ENCODE assay signal across 7 mouse cellular contexts in genomic region chr8:80814087-80814791, GRCm38 (mm10).
DNase-seq lines count a peak whose midpoint lies in the region; ATAC-seq and TF ChIP-seq lines count a peak whose summit lies in the region.

No protein-coding gene starts in this region.

- H3K27me3 ChIP-seq in midbrain, embryonic 11.5 days (ENCODE audit: control insufficient read depth, insufficient read depth, low read length) = no peaks in the 10 kb centered on the region
- H3K27me3 ChIP-seq in midbrain, embryonic 10.5 days (ENCODE audit: low read depth, poor library complexity, severe bottlenecking) = no peaks in the 10 kb centered on the region
- H3K27me3 ChIP-seq in heart, adult 2 months (ENCODE audit: control insufficient read depth, insufficient read depth, low read length) = no peaks in the 10 kb centered on the region
- H3K27me3 ChIP-seq in limb, embryonic 14.5 days (ENCODE audit: control insufficient read depth, insufficient read depth, low read length) = no peaks in the 10 kb centered on the region
- no peaks in the 10 kb centered on the region for H3K27me3 ChIP-seq in stomach, postnatal 0 days (ENCODE audit: control insufficient read depth, insufficient read depth, low read length)

- ATAC-seq in midbrain, embryonic 11.5 days (ENCODE audit: low FRiP score) = peak; percentile 75; the same call in 1 of the 2 replicates
- ATAC-seq in limb, embryonic 14.5 days (ENCODE audit: low FRiP score, low read depth) = peak; percentile 83
- 0 out of 2 replicates have a peak, but pooled peaks have one; percentile 26 for ATAC-seq in stomach, postnatal 0 days (ENCODE audit: low FRiP score, low TSS enrichment)

- no peak for DNase-seq in midbrain, embryonic 11.5 days (ENCODE audit: low spot score, missing footprints)
- no peak for DNase-seq in midbrain, embryonic 10.5 days (ENCODE audit: low spot score)
- peak; percentile 51 to 75 for DNase-seq in heart, adult 2 months
- DNase-seq in limb, embryonic 14.5 days (ENCODE audit: low spot score) = peak; percentile 22
- DNase-seq in stomach, postnatal 0 days (ENCODE audit: low spot score) = no peak
- DNase-seq in spleen, postnatal 36 days (ENCODE audit: low spot score in 2 of 2) = no peak
- no peak for DNase-seq in layer of hippocampus, adult 11-12 months (ENCODE audit: low spot score)

- no peak overlapping the region for H3K4me2 ChIP-seq in midbrain, embryonic 11.5 days
- H3K4me2 ChIP-seq in limb, embryonic 14.5 days (replicated peaks; ENCODE audit: low read depth, low read length, severe bottlenecking) = no peak overlapping the region
- H3K4me2 ChIP-seq in stomach, postnatal 0 days (replicated peaks; ENCODE audit: low read depth) = no peak overlapping the region

- no peak overlapping the region for H3K4me3 ChIP-seq in midbrain, embryonic 11.5 days (ENCODE audit: low read depth, low read length)
- H3K4me3 ChIP-seq in midbrain, embryonic 10.5 days = no peak overlapping the region
- peak overlapping the region; percentile 13 for H3K4me3 ChIP-seq in heart, adult 2 months
- no peak overlapping the region for H3K4me3 ChIP-seq in limb, embryonic 14.5 days (replicated peaks; ENCODE audit: low read length)
- no peak overlapping the region for H3K4me3 ChIP-seq in stomach, postnatal 0 days (ENCODE audit: low read depth, low read length)

- intact Hi-C loops in heart, adult 2 months (cut with DNase I) = loop anchor here (1.0 to 2.0 kb wide), 2 partner anchors 35 to 64 kb away; no protein-coding TSS in a partner anchor

- H3K4me1 ChIP-seq in midbrain, embryonic 11.5 days (ENCODE audit: control insufficient read depth, insufficient read depth, low read length) = peaks cover 3% of the 10 kb centered on the region; the same call in 1 of the 2 replicates
- peaks cover 9% of the 10 kb centered on the region; the same call in 1 of the 2 replicates for H3K4me1 ChIP-seq in midbrain, embryonic 10.5 days
- peaks cover 36% of the 10 kb centered on the region for H3K4me1 ChIP-seq in heart, adult 2 months (ENCODE audit: control insufficient read depth, insufficient read depth, low read length)
- peaks cover 22% of the 10 kb centered on the region for H3K4me1 ChIP-seq in limb, embryonic 14.5 days (ENCODE audit: control insufficient read depth, insufficient read depth, low read length)
- H3K4me1 ChIP-seq in stomach, postnatal 0 days (replicated peaks; ENCODE audit: control insufficient read depth, insufficient read depth) = peaks cover 10% of the 10 kb centered on the region

- peaks cover 1% of the 10 kb centered on the region for H3K79me2 ChIP-seq in heart, adult 2 months (replicated peaks; ENCODE audit: control insufficient read depth, insufficient read depth, low read length)

- no peak overlapping the region for H3K9ac ChIP-seq in midbrain, embryonic 11.5 days (ENCODE audit: low read length)
- peak overlapping the region; percentile 23; the same call in 1 of the 2 replicates for H3K9ac ChIP-seq in heart, adult 2 months (ENCODE audit: low read depth, low read length)
- H3K9ac ChIP-seq in limb, embryonic 14.5 days (ENCODE audit: low read depth, low read length, severe bottlenecking) = no peak overlapping the region
- H3K9ac ChIP-seq in stomach, postnatal 0 days (ENCODE audit: low read length) = no peak overlapping the region

- TF ChIP-seq POLR2A in heart, adult 2 months (IDR thresholded peaks at IDR 0.05; ENCODE audit: insufficient read depth, low read depth, low read length) = no peak
- no peak for TF ChIP-seq POLR2A in limb, embryonic 14.5 days (IDR thresholded peaks at IDR 0.05; ENCODE audit: borderline replicate concordance, extremely low read depth, insufficient read depth, insufficient read length)

- TF ChIP-seq CTCF in heart, adult 2 months (IDR thresholded peaks at IDR 0.05) = no peak
- no peak for TF ChIP-seq CTCF in stomach, postnatal 0 days (IDR thresholded peaks at IDR 0.05; ENCODE audit: low read depth)

- H3K27ac ChIP-seq in midbrain, embryonic 11.5 days (ENCODE audit: low read depth, low read length) = no peak overlapping the region
- H3K27ac ChIP-seq in midbrain, embryonic 10.5 days (replicated peaks) = no peak overlapping the region
- H3K27ac ChIP-seq in heart, adult 2 months = peak overlapping the region; percentile 97
- no peak overlapping the region for H3K27ac ChIP-seq in limb, embryonic 14.5 days (replicated peaks; ENCODE audit: low read depth, low read length)
- peak overlapping the region; percentile 65; the same call in 1 of the 2 replicates for H3K27ac ChIP-seq in stomach, postnatal 0 days (replicated peaks)

- no peaks in the 10 kb centered on the region for H3K9me3 ChIP-seq in midbrain, embryonic 11.5 days (ENCODE audit: control insufficient read depth, low read length)
- H3K9me3 ChIP-seq in midbrain, embryonic 10.5 days (replicated peaks) = no peaks in the 10 kb centered on the region
- no peaks in the 10 kb centered on the region for H3K9me3 ChIP-seq in limb, embryonic 14.5 days (ENCODE audit: control insufficient read depth, low read length)
- H3K9me3 ChIP-seq in stomach, postnatal 0 days (ENCODE audit: control insufficient read depth, low read length) = no peaks in the 10 kb centered on the region

- no peaks in the 10 kb centered on the region for H3K36me3 ChIP-seq in midbrain, embryonic 11.5 days (ENCODE audit: control insufficient read depth, insufficient read depth, low read length)
- H3K36me3 ChIP-seq in midbrain, embryonic 10.5 days = no peaks in the 10 kb centered on the region
- H3K36me3 ChIP-seq in heart, adult 2 months (ENCODE audit: control insufficient read depth, insufficient read depth, low read length) = peaks cover 25% of the 10 kb centered on the region
- no peaks in the 10 kb centered on the region for H3K36me3 ChIP-seq in limb, embryonic 14.5 days (ENCODE audit: control insufficient read depth, insufficient read depth, low read length)
- no peaks in the 10 kb centered on the region for H3K36me3 ChIP-seq in stomach, postnatal 0 days (ENCODE audit: control insufficient read depth, insufficient read depth, low read length)

- WGBS in midbrain, embryonic 11.5 days = 74% methylated on average over 13 of the region's 13 CpGs
- 81% methylated on average over 13 of the region's 13 CpGs for WGBS in midbrain, embryonic 10.5 days
- 14% methylated on average over 13 of the region's 13 CpGs for WGBS in heart, adult 2 months
- WGBS in limb, embryonic 14.5 days = 45% methylated on average over 13 of the region's 13 CpGs
- 30% methylated on average over 13 of the region's 13 CpGs for WGBS in stomach, postnatal 0 days

- TF ChIP-seq EP300 in heart, adult 2 months (IDR thresholded peaks at IDR 0.05; ENCODE audit: insufficient read depth, low read depth, low read length) = 0 out of 2 replicates have a peak, but pooled peaks have one; percentile 50
- no peak for TF ChIP-seq EP300 in stomach, postnatal 0 days (optimal IDR thresholded peaks at IDR 0.05)

Comparison
In these comparisons a context has a peak if more than half of its experiments do, and no peak if none do; other contexts are left out.
1. ATAC-seq: peak in every context shown above with its lines; median percentile 83 in limb, embryonic 14.5 days; 75 in midbrain, embryonic 11.5 days; 26 in stomach, postnatal 0 days.
2. DNase-seq: peak in heart, adult 2 months (2 of 2) and limb, embryonic 14.5 days (single experiment); none in midbrain, embryonic 11.5 days (single experiment), midbrain, embryonic 10.5 days (single experiment), stomach, postnatal 0 days (single experiment), spleen, postnatal 36 days (0 of 2) and layer of hippocampus, adult 11-12 months (single experiment).
3. H3K27ac ChIP-seq: peak in heart, adult 2 months (single experiment) and stomach, postnatal 0 days (single experiment); none in midbrain, embryonic 11.5 days (single experiment), midbrain, embryonic 10.5 days (single experiment) and limb, embryonic 14.5 days (single experiment).